Mouse (Mus musculus) midbrain, embryonic 13.5 days (tissue): Measurements from ENCODE around the gene Dgkz. TPM values are rescaled to one million over a fixed set of nuclear protein-coding genes. Genes with fewer than 3 reads are reported as not detected.
A peak's percentile ranks its signal among the peaks of the same experiment; 100 is the strongest.

Source experiments
- ATAC-seq: fragments of 200-750 bp; cut with Nextera tagmentation; 2 replicates; pipeline ENCODE4 v1.8.0; 2017; ENCODE audit warnings: mild to moderate bottlenecking, moderate TSS enrichment, moderate library complexity
- H3K27ac ChIP-seq: fragments of 300-500 bp; sonication (generic); 2 replicates; pipeline ENCODE4 v1.5.1; 2015; ENCODE audit warnings: inconsistent platforms, mild to moderate bottlenecking, moderate library complexity
- H3K27me3 ChIP-seq: fragments of 300-500 bp; sonication (generic); 2 replicates; pipeline ENCODE4 v1.6.1; 2015; ENCODE audit warnings: mild to moderate bottlenecking, inconsistent platforms
- H3K36me3 ChIP-seq: fragments of 300-500 bp; sonication (generic); 2 replicates; pipeline ENCODE4 v1.6.1; 2015; ENCODE audit warnings: mild to moderate bottlenecking, inconsistent platforms
- H3K4me1 ChIP-seq: fragments of 300-500 bp; sonication (generic); replicated peaks from 2 replicates; pipeline ENCODE4 v1.6.1; 2015; ENCODE audit warnings: inconsistent platforms
- H3K4me2 ChIP-seq: fragments of 300-500 bp; sonication (generic); replicated peaks from 2 replicates; pipeline ENCODE4 v1.6.1; 2015; ENCODE audit warnings: moderate library complexity, mild to moderate bottlenecking, inconsistent platforms
- H3K4me3 ChIP-seq: fragments of 300-500 bp; sonication (generic); replicated peaks from 2 replicates; pipeline ENCODE4 v1.5.1; 2015; ENCODE audit warnings: mild to moderate bottlenecking, inconsistent platforms
- H3K9ac ChIP-seq: fragments of 300-500 bp; sonication (generic); replicated peaks from 2 replicates; pipeline ENCODE4 v1.6.1; 2015; ENCODE audit warnings: mild to moderate bottlenecking, inconsistent platforms
- H3K9me3 ChIP-seq: fragments of 300-500 bp; sonication (generic); 2 replicates; pipeline ENCODE4 v1.6.1; 2016; ENCODE audit warnings: mild to moderate bottlenecking, inconsistent platforms
- WGBS: fragments of 180-500 bp; shearing (Covaris S2); methylation state at CpG from one replicate; pipeline ENCODE4 v1.1.7; 2015; 5-methylcytosine and 5-hydroxymethylcytosine counted together
- polyA plus RNA-seq: library from polyadenylated mRNA; unstranded; fragments of >200 nt; fragmentation: Nextera tagmentation; extraction: Ambion mirVana; gene quantifications from 2 replicates; pipeline ENCODE4 v1.2.1, GENCODE M21; 2015

Gene Dgkz
- polyA plus RNA-seq, 1 experiment from 2014 or later = 26.4 TPM

DNA sequence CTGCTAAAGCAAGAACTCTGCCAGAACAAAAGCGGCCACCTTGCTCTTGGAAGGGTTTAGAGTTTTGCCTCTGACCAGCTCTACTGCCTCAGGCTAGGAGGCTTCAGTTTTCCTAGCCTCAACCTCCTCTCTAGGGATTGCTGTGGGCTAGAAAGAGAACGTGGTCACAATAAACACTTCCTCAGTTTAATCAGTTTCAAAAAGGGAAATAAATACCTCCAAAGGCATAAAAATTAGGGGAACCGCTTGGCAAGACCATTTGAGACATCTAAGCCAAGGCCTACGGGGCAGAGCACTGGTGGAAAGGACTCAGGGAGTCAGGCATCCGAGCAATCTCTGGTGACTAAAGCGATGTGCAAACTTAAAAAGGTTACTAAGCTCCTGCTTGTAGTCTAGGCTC is 19.8 kb downstream of the Dgkz start:
- WGBS = 87% methylated on average over 6 of the region's 6 CpGs
- Histone ChIP-seq H3K4me1 (peaks cover 35% of the 10 kb centered on the region), H3K36me3 (no peaks in the 10 kb centered on the region), H3K27me3 (no peaks in the 10 kb centered on the region), H3K27ac (no peak overlapping the region), H3K9me3 (no peaks in the 10 kb centered on the region), H3K4me2 (no peak overlapping the region), H3K9ac (no peak overlapping the region), H3K4me3 (no peak overlapping the region)
- ATAC-seq = no peak

DNA sequence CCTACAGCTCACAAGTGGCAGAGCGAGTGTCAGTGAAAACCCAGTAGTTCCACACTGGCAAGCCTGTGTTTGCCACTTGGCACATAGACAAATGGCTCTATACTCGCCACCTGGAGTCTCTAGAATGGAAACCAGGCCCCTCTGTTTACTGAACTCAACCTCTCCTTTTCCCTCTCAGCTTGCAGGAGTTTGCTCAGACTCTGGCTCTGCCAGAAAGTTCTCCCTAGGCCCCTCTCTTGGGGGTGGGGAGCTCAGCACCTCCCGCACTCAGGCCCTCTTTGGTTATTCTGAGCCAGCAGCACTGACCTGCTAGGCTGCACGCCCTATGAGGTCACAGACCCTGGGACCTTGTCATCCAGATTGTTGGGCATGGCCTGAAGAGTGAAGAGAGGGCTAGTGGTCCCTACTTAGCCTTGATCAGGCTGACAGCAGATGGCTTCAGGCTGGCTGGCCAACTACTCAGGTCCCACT is 20.5 kb downstream of the Dgkz start:
- peaks cover 41% of the 10 kb centered on the region for H3K4me1 ChIP-seq
- H3K9me3 ChIP-seq = no peaks in the 10 kb centered on the region
- H3K9ac ChIP-seq = no peak overlapping the region
- ATAC-seq = no peak
- H3K27me3 ChIP-seq = no peaks in the 10 kb centered on the region
- H3K4me2 ChIP-seq = no peak overlapping the region
- no peak overlapping the region for H3K4me3 ChIP-seq
- no peak overlapping the region for H3K27ac ChIP-seq
- no peaks in the 10 kb centered on the region for H3K36me3 ChIP-seq
- WGBS = 91% methylated on average over 4 of the region's 4 CpGs

DNA sequence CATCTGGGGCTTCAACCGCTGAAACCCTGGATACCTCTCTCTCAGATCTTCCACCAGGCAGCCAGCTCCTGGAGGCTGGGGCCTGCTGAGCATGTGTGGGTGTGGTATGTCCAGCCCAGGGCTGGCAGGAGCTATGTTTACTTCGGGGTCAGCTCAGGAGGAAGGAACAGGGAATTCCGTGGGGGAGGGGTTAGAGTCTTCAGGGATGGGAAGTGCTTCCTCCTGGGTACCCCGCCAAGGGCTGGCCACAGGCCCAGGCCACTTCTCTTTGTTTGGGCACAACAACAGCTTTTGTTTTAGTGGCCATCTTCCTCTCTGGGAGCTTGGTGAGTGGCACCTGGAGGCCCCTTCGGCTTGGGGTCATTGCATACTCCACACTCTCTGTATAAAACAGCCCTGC is 21.8 kb downstream of the Dgkz start:
- no peak overlapping the region for H3K4me3 ChIP-seq
- H3K4me2 ChIP-seq = no peak overlapping the region
- H3K27ac ChIP-seq = no peak overlapping the region
- no peaks in the 10 kb centered on the region for H3K9me3 ChIP-seq
- H3K4me1 ChIP-seq = peaks cover 41% of the 10 kb centered on the region
- no peak for ATAC-seq
- H3K9ac ChIP-seq = no peak overlapping the region; the same call in 1 of the 2 replicates
- no peaks in the 10 kb centered on the region for H3K27me3 ChIP-seq
- WGBS = 32% methylated on average over 5 of the region's 5 CpGs
- no peaks in the 10 kb centered on the region for H3K36me3 ChIP-seq

DNA sequence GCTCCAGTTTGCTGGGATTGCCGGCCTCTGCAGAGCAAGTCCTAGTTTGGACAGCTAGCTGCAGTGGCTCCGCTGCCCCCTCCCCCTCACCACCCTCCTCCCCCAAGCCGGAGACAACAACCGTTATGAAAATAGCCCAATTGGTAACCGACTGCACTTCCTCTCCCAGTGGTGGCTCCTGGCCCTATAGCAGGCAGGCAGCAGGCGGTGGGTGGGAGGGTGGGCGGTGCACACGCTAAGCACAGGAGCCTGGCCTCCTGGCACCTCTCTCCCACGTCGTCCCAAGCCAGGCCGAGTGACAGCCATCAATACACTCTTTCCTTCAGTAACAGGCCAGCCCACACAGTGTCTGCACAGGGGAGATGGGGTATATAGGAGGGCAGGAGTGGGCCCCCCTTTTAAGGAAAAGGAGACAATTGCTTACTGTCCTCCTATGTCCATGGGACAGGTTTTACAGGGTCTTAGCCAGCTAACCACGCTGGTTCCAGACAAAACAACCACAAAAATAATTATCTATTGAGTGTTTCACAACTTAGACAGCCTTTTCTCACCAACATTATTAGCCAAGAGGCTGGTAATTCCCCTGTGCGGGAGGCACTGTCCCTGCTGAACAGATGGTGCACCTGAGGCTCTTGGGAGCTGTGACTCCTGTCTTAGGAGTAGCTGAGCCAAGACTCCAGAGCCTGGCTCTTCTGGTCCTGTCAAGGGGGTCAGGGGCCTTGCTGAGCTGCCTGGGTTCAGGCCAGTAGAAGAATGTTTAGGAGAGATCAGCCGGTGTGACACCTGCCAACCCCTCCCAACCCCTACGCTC is 25.2 kb downstream of the Dgkz start:
- H3K27ac ChIP-seq = peak overlapping the region; percentile 64
- no peaks in the 10 kb centered on the region for H3K27me3 ChIP-seq
- H3K9me3 ChIP-seq = no peaks in the 10 kb centered on the region
- no peaks in the 10 kb centered on the region for H3K36me3 ChIP-seq
- peak overlapping the region; percentile 44; the same call in 1 of the 2 replicates for H3K9ac ChIP-seq
- H3K4me3 ChIP-seq = no peak overlapping the region; the same call in 1 of the 2 replicates
- peak overlapping the region; percentile 33 for H3K4me2 ChIP-seq
- H3K4me1 ChIP-seq = peaks cover 47% of the 10 kb centered on the region
- peak; percentile 55 for ATAC-seq
- 18% methylated on average over 15 of the region's 15 CpGs for WGBS

DNA sequence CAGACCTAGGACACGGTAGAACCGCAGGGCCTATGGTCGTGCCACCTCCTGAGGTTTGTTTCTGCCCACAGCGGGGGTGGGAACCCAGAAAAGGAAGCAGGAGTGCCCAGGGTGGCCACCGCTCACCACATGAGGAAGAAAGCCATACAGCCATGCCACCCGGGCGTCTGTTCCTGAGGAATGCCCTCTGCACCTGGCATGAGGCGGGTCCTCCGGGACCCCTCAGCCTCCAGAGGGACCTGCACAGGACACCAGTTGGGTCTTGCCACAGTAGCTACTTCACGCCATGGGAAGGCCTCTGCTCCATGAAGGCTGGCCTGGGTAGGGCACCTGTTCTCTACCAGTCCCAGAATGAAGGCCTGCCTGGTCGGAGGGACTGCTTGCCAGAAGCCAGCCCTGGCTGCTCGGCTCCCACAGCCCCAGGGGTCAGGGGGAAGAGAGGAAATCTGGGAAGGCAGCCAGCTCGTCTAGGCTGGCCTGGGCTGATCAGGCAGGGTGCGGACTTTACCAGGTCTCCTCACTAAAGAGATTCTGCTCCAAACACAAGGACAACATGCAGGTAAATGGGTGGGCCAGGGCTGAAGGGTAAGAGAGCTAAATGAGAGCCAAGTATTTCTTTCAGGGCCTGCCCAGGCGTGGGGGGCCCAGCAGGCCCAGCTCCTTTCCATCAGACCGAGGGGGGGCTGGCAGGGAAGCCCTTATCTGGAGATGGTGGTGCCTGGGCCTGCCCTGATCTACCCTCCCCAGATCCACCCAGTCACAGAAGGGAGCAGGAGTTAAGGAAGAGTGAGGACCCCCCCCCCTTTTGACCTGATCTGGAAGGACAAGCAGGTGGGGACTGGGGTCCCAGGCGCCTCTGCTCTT is 26.0 kb downstream of the Dgkz start:
- no peaks in the 10 kb centered on the region for H3K36me3 ChIP-seq
- peak overlapping the region; percentile 44; the same call in 1 of the 2 replicates for H3K9ac ChIP-seq
- WGBS = 71% methylated on average over 17 of the region's 17 CpGs
- peak overlapping the region; percentile 33 for H3K4me2 ChIP-seq
- H3K4me3 ChIP-seq = no peak overlapping the region; the same call in 1 of the 2 replicates
- peak; percentile 50 for ATAC-seq
- H3K27me3 ChIP-seq = no peaks in the 10 kb centered on the region
- peak overlapping the region; percentile 64 for H3K27ac ChIP-seq
- H3K4me1 ChIP-seq = peaks cover 53% of the 10 kb centered on the region
- H3K9me3 ChIP-seq = no peaks in the 10 kb centered on the region

DNA sequence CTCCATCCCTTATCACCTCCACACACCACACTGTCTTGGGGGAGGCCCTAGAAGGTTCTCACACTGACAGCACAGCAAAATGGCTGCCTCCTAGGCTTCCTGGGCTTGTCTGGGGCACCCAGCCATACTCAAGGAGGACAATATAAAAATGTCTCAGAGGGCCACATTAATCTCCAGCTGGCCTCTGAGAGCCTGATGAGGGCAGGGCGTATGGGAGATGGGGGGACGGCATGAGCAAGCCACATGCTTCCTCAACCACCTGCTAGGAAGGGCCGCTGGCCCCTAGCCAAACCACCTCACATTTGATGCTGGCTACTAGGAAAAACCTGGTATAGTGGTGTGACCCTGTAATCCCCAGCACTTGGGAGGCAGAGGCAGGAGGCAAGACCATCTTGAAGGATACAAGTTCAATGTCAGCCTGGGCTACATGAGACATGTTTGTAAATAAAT is 26.8 kb downstream of the Dgkz start:
- 74% methylated on average over 3 of the region's 3 CpGs for WGBS
- no peaks in the 10 kb centered on the region for H3K9me3 ChIP-seq
- no peak overlapping the region for H3K27ac ChIP-seq
- H3K4me3 ChIP-seq = no peak overlapping the region
- H3K4me2 ChIP-seq = no peak overlapping the region
- no peaks in the 10 kb centered on the region for H3K36me3 ChIP-seq
- peaks cover 53% of the 10 kb centered on the region for H3K4me1 ChIP-seq
- no peaks in the 10 kb centered on the region for H3K27me3 ChIP-seq
- no peak for ATAC-seq
- H3K9ac ChIP-seq = no peak overlapping the region

DNA sequence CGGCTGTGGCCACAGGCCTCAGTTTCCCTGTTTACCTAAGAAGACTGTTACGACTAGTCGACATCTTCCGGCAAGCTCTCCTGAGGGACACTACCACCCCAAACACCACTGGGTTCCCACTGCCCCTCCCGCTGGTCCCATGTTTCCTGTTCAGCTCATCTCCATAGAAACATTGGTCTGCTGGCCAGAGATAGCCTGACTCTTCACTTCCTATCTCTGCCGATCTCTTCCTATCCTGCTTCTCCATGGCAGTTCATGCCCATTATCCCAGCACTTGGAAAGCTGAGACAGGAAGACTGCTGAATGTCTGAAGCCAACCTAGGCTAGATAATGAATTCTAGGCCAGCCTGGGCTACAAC is 27.5 kb downstream of the Dgkz start:
- H3K27me3 ChIP-seq = no peaks in the 10 kb centered on the region
- H3K4me3 ChIP-seq = no peak overlapping the region
- peaks cover 53% of the 10 kb centered on the region for H3K4me1 ChIP-seq
- H3K27ac ChIP-seq = peak overlapping the region; percentile 57
- ATAC-seq = no peak
- H3K9me3 ChIP-seq = no peaks in the 10 kb centered on the region
- no peak overlapping the region for H3K9ac ChIP-seq
- WGBS = 81% methylated on average over 6 of the region's 6 CpGs
- no peaks in the 10 kb centered on the region for H3K36me3 ChIP-seq
- H3K4me2 ChIP-seq = no peak overlapping the region

DNA sequence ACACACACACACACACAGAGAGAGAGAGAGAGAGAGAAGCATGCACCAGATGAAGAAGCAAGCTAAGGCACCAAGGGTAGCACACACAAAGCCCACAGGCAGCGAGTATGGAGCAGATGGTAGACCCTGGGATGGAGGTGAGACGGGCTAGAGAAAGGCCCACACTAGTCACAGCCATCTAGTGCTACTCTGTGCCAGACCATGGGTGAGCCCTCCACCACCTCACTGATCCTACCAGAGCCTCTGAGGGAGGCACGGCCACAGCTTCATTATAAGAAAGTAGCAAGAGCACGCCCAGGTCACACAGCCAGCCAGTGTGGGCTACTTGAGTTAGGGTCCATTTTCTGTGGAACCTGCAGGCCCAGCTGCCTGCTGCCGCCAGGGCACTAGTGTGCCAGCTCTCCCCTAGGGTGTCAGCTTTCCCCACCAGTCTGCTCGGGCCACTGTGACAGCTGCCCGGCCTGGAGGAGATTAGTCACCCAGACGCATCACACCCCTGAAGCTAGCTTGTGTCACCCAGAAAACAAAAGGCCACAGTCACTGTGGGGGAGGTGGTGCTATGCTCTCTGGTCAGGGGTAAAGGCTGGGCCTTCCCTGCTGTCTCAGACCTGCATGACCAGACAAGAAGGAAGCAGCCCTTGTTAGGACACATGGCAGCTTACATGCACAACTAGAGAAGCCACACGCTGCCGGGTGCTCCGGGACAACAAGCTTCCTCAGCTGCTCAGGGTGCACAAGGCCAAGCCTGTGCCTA is 28.1 kb downstream of the Dgkz start:
- Histone ChIP-seq H3K9me3 (no peaks in the 10 kb centered on the region), H3K36me3 (no peaks in the 10 kb centered on the region), H3K4me2 (no peak overlapping the region), H3K27me3 (no peaks in the 10 kb centered on the region), H3K27ac (peak overlapping the region; percentile 57), H3K4me1 (peaks cover 53% of the 10 kb centered on the region), H3K9ac (0 out of 2 replicates have a peak overlapping the region, but pooled peaks have one; percentile 12), H3K4me3 (no peak overlapping the region)
- 0 out of 2 replicates have a peak, but pooled peaks have one; percentile 5 for ATAC-seq
- 50% methylated on average over 11 of the region's 11 CpGs for WGBS

DNA sequence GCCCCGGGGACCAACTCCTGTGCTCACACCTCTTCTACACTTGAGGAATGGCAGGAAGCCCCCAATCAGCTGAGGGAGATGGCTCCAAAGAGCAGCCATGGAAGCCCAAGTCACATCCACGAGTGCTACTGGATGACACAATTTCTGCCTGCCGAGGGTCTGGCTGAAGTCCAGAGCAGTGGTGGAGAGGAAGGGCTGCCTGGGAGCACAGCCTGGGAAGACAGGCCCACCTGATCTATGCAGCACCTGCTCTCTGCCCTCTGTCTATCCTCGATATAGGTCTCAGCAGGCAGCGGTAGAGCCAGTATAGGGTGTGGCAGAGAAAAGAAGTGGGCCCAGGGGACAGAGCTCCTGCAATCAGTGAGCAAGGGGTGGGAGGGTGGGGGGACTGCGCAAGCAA is 28.8 kb downstream of the Dgkz start:
- H3K9me3 ChIP-seq = no peaks in the 10 kb centered on the region
- no peak overlapping the region for H3K9ac ChIP-seq
- H3K36me3 ChIP-seq = no peaks in the 10 kb centered on the region
- no peaks in the 10 kb centered on the region for H3K27me3 ChIP-seq
- no peak for ATAC-seq
- H3K4me3 ChIP-seq = no peak overlapping the region
- peaks cover 53% of the 10 kb centered on the region for H3K4me1 ChIP-seq
- no peak overlapping the region for H3K4me2 ChIP-seq
- WGBS = 62% methylated on average over 6 of the region's 6 CpGs
- no peak overlapping the region for H3K27ac ChIP-seq

DNA sequence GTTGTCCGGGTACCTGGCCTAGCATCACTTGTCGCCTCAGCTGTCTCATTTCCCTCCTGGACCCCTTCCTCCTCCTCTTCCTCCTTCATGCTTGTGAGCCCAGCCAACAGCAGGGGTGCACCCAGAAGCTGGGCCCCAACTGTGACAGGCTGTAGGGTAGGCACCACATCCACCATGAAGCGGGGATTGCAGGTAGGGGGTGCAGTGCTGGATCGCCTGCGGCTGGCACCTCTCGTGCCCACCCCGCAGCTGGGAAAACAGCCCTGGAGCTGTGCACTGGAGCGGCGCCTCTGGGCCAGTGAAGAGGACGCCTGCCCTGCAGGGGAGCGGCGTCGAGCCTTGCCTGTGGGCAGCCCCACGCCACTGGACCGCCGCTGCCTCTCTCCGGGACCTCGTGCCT is 30.2 kb downstream of the Dgkz start, which contains the start of gene Gm9821:
Gene Gm9821, plus strand, starts transcription at position 221 of the 400 bp plus-strand sequence.
- Histone ChIP-seq H3K36me3 (peaks cover 4% of the 10 kb centered on the region; the same call in 1 of the 2 replicates), H3K27ac (no peak within 1 kb of the TSS), H3K4me3 (no peak within 1 kb of the TSS), H3K4me1 (peaks cover 49% of the 10 kb centered on the region), H3K9me3 (no peaks in the 10 kb centered on the region), H3K4me2 (no peak within 1 kb of the TSS), H3K27me3 (no peaks in the 10 kb centered on the region), H3K9ac (0 out of 2 replicates have a peak within 1 kb of the TSS, but pooled peaks have one; percentile 3)
- ATAC-seq = no peak
- 80% methylated on average over 18 of the region's 18 CpGs for WGBS

DNA sequence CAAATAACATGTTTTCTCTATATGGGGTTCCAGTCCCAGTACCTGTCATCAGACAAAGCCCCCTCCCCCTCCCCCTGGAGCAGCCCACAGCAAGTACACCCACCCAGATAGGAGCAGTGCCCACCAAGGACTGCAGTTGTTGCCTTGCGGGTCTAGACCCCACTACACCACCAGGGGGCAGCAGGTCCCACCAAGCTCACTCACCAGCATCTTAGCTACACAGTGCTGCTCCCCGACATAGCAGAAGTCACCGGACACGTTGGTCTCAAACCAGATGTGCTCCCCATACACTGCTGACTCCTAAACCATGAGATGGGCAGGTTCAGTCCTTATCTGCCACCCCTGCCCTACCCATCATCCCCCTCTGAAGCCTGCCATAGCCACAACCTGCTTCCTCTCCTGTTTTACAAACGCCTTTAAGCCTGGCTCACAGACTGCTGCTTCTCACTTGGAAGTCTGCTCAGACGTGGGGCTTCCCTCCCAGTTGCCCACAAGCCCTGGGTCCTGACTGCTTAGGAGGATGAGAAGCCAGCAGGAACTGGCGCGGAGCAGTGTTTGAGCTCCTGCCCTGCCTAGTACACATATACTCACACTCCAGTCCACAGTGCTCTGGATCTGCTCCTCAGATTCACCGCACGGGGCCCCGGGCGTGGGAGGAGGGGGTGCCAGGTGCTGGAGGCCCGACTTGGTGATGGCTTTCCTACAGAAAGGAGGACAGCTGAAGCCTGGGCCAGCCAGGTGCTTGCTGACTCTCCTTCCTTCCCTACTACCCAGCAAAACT is 31.3 kb downstream of the Dgkz start:
- ATAC-seq = peak; percentile 76
- H3K9me3 ChIP-seq = no peaks in the 10 kb centered on the region
- H3K4me2 ChIP-seq = no peak overlapping the region
- WGBS = 51% methylated on average over 13 of the region's 13 CpGs
- peaks cover 15% of the 10 kb centered on the region for H3K36me3 ChIP-seq
- H3K4me3 ChIP-seq = no peak overlapping the region
- H3K9ac ChIP-seq = 0 out of 2 replicates have a peak overlapping the region, but pooled peaks have one; percentile 3
- H3K4me1 ChIP-seq = peaks cover 38% of the 10 kb centered on the region
- no peaks in the 10 kb centered on the region for H3K27me3 ChIP-seq
- H3K27ac ChIP-seq = no peak overlapping the region
